Mouse (Mus musculus) liver, adult 2 months (tissue): ENCODE measurements around the gene Ctnnb1. TPM values are rescaled to one million over a fixed set of nuclear protein-coding genes. Genes with fewer than 3 reads are reported as not detected.

Source experiments
- DNase-seq: peaks from one replicate; pipeline ENCODE4 v3.0.0-alpha.2; 2011; ENCODE audit warnings: low read depth, low spot score; ENCODE audit errors: extremely low read depth
- H3K27ac ChIP-seq: fragments of 200-500 bp; replicated peaks from 2 replicates; pipeline ENCODE4 v1.5.1; 2012; ENCODE audit warnings: low read depth, mild to moderate bottlenecking, control low read depth, inconsistent platforms, low read length; ENCODE audit not compliant: insufficient read depth
- H3K27me3 ChIP-seq: fragments of 200-500 bp; 2 replicates; pipeline ENCODE4 v1.6.1; 2012; ENCODE audit warnings: mild to moderate bottlenecking, moderate library complexity, low read length, inconsistent platforms; ENCODE audit not compliant: control insufficient read depth, insufficient read depth
- H3K36me3 ChIP-seq: fragments of 200-500 bp; 2 replicates; pipeline ENCODE4 v1.6.1; 2012; ENCODE audit warnings: low read length, inconsistent platforms; ENCODE audit not compliant: control insufficient read depth, insufficient read depth
- H3K4me1 ChIP-seq: fragments of 200-500 bp; 2 replicates; pipeline ENCODE4 v1.6.1; 2011; ENCODE audit warnings: low read length; ENCODE audit not compliant: control insufficient read depth, insufficient read depth
- H3K4me3 ChIP-seq: fragments of 200-500 bp; 2 replicates; pipeline ENCODE4 v1.5.1; 2011; ENCODE audit warnings: low read depth, mild to moderate bottlenecking, control low read depth, low read length, moderate library complexity; ENCODE audit not compliant: insufficient read depth
- H3K79me2 ChIP-seq: fragments of 200-500 bp; 2 replicates; pipeline ENCODE4 v1.6.1; 2012; ENCODE audit warnings: inconsistent platforms, mild to moderate bottlenecking, low read length, moderate library complexity; ENCODE audit not compliant: control insufficient read depth, insufficient read depth
- H3K9ac ChIP-seq: fragments of 200-500 bp; 2 replicates; pipeline ENCODE4 v1.6.1; 2012; ENCODE audit warnings: low read depth, mild to moderate bottlenecking, control low read depth, inconsistent platforms, low read length
- CTCF ChIP-seq: fragments of 200-500 bp; IDR thresholded peaks from 2 replicates; pipeline ENCODE4 v1.5.1; 2011; ENCODE audit warnings: low read depth, low read length, control low read depth
- POLR2A ChIP-seq: fragments of 200-500 bp; IDR thresholded peaks from 2 replicates; pipeline ENCODE4 v1.6.1; 2011; ENCODE audit warnings: low read length, control low read depth; ENCODE audit not compliant: insufficient read depth; ENCODE audit errors: extremely low read depth
- WGBS: fragments of 180-500 bp; shearing (Covaris S2); methylation state at CpG from one replicate; pipeline ENCODE4 v1.1.7; 2018; 5-methylcytosine and 5-hydroxymethylcytosine counted together
- polyA plus RNA-seq: library from polyadenylated mRNA; depleted of rRNA; stranded (reverse); fragments of >200 nt; gene quantifications from 2 replicates; pipeline ENCODE4 v1.2.3, GENCODE M21; 2012
- total RNA-seq: library from RNA; depleted of rRNA; stranded (reverse); fragments of >200 nt; gene quantifications from 2 replicates; pipeline ENCODE4 v1.2.3, GENCODE M21; 2014

Gene Ctnnb1
- total and polyA plus RNA-seq, 2 experiments: 34.3 to 319 TPM

- no peak overlapping the region for H3K9ac ChIP-seq
- no peak overlapping the region for H3K4me3 ChIP-seq
- TF ChIP-seq POLR2A (no peak), CTCF (no peak)
- H3K27ac ChIP-seq: no peak overlapping the region
- H3K4me1 ChIP-seq: peaks cover 2% of the 10 kb centered on the region; the same call in 1 of the 2 replicates
- 92% methylated on average over 3 of the region's 3 CpGs for WGBS
- no peaks in the 10 kb centered on the region for H3K79me2 ChIP-seq
- H3K36me3 ChIP-seq: peaks cover 28% of the 10 kb centered on the region
- no peaks in the 10 kb centered on the region for H3K27me3 ChIP-seq
- DNase-seq: no peak
These were observed 34.7 kb downstream of the Ctnnb1 start for GRCm38 (mm10) chr9:120963720-120964119.

GRCm38 (mm10) chr9:120964224-120964623 is 35.2 kb downstream of the Ctnnb1 start:
- no peaks in the 10 kb centered on the region for H3K27me3 ChIP-seq
- DNase-seq: no peak
- H3K79me2 ChIP-seq: no peaks in the 10 kb centered on the region
- no peak for TF ChIP-seq CTCF
- no peak for TF ChIP-seq POLR2A
- H3K36me3 ChIP-seq: peaks cover 24% of the 10 kb centered on the region
- WGBS: 80% methylated on average over 5 of the region's 5 CpGs
- peaks cover 2% of the 10 kb centered on the region; the same call in 1 of the 2 replicates for H3K4me1 ChIP-seq
- H3K9ac ChIP-seq: no peak overlapping the region
- no peak overlapping the region for H3K27ac ChIP-seq
- no peak overlapping the region for H3K4me3 ChIP-seq

GRCm38 (mm10) chr9:120965007-120965406 is 36.0 kb downstream of the Ctnnb1 start:
- no peak overlapping the region for H3K27ac ChIP-seq
- no peaks in the 10 kb centered on the region for H3K27me3 ChIP-seq
- TF ChIP-seq POLR2A (no peak), CTCF (no peak)
- peaks cover 2% of the 10 kb centered on the region; the same call in 1 of the 2 replicates for H3K4me1 ChIP-seq
- H3K9ac ChIP-seq: no peak overlapping the region
- H3K4me3 ChIP-seq: no peak overlapping the region
- no peaks in the 10 kb centered on the region for H3K79me2 ChIP-seq
- WGBS: 84% methylated on average over 10 of the region's 10 CpGs
- H3K36me3 ChIP-seq: peaks cover 16% of the 10 kb centered on the region
- no peak for DNase-seq

GRCm38 (mm10) chr9:120973026-120973515 is 44.1 kb downstream of the Ctnnb1 start:
- Histone ChIP-seq H3K27me3 (no peaks in the 10 kb centered on the region), H3K4me3 (no peak overlapping the region), H3K36me3 (no peaks in the 10 kb centered on the region), H3K9ac (no peak overlapping the region), H3K4me1 (peaks cover 7% of the 10 kb centered on the region), H3K27ac (peak overlapping the region; percentile 60), H3K79me2 (no peaks in the 10 kb centered on the region)
- DNase-seq: peak; percentile 70
- WGBS: 57% methylated on average over 6 of the region's 6 CpGs
- TF ChIP-seq POLR2A (no peak), CTCF (no peak)

- no peaks in the 10 kb centered on the region for H3K36me3 ChIP-seq
- no peak overlapping the region for H3K9ac ChIP-seq
- no peak overlapping the region for H3K4me3 ChIP-seq
- no peaks in the 10 kb centered on the region for H3K27me3 ChIP-seq
- no peak for TF ChIP-seq POLR2A
- H3K4me1 ChIP-seq: peaks cover 7% of the 10 kb centered on the region
- DNase-seq: no peak
- no peaks in the 10 kb centered on the region for H3K79me2 ChIP-seq
- H3K27ac ChIP-seq: no peak overlapping the region
- WGBS: 95% methylated on average over 2 of the region's 2 CpGs
These were observed 45.2 kb downstream of the Ctnnb1 start for GRCm38 (mm10) chr9:120974209-120974608.

GRCm38 (mm10) chr9:120976158-120976557 is 47.1 kb downstream of the Ctnnb1 start:
- H3K4me1 ChIP-seq: peaks cover 7% of the 10 kb centered on the region
- no peak overlapping the region for H3K27ac ChIP-seq
- H3K36me3 ChIP-seq: no peaks in the 10 kb centered on the region
- no peaks in the 10 kb centered on the region for H3K79me2 ChIP-seq
- H3K9ac ChIP-seq: no peak overlapping the region
- no peaks in the 10 kb centered on the region for H3K27me3 ChIP-seq
- no peak overlapping the region for H3K4me3 ChIP-seq
- 74% methylated on average over 5 of the region's 5 CpGs for WGBS
- TF ChIP-seq CTCF: no peak
- TF ChIP-seq POLR2A: no peak
- DNase-seq: no peak
